Mouse (Mus musculus) heart, adult 11 months (tissue): ENCODE results near the gene Agbl1.

ENCODE experiments used
- DNase-seq: peaks from one replicate; pipeline ENCODE4 v3.0.0; 2022

Gene Agbl1

DNA sequence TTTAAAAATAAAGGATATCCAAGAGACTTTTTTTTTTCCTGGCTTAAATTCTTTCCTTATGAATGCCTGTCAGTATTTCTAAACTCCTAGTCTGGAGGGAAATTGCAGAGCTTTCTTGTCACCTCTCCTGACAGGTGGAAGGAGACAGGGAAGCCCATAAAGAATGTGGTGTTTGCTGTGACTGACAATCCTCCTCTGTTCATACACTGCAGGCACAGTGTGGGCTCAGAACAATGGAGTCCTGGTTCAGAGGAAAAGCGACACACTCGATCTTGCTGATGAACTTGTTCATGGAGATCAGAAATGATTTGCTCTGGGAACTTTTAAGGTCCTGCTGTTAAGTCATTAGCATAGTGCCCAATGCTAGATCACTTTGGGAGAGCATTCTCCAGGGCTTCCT is 368.1 kb downstream of the Agbl1 start:
- no peak for DNase-seq

DNA sequence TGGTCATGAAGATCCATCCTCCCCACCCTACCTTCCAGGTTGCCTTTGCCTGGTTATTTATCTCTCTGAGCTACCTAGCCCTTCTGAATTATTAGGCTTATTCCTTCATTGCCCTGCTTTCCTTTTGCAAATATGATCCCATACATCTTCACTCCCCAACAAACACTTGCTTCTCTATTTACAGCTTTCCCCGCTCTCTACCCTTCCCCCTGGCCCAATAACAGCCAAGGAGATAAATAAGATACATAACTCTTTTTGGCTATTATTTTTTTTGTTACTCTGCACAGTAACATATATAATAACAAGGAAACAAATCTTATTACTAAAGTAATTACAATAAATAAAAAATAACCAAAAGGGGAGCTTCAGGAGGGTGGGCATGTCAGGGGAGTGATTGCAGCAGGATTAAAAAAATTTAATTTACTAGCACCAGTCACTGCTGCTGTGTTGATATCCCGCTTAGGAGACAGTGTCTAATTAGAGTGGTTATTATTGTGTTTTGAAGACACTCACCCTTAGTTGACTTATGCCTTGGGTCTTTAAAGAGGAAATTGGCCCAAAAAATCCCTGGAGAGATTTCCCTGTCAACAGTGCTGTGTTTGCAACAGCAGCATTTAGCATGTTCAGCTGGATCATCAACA is 370.5 kb downstream of the Agbl1 start:
- no peak for DNase-seq

DNA sequence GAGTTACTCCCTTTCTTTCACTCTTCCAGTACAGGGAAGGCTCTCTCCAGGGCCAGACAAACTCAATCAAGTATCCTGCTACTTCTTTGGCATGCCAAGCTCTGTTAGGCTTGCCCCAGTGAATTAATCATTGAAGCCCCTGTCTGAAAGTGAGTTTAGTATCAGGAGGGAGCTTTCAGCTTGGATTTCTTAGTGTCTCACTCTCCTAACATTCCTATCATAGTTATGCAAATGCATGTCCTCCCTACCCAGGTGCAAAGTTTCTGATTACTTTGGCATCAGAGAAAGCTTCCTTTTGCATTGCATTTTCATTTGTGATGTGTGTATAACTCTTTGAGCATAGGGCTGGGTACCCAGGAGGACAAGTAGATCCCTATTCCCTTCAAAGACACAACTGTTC is 399.8 kb downstream of the Agbl1 start:
- no peak for DNase-seq

DNA sequence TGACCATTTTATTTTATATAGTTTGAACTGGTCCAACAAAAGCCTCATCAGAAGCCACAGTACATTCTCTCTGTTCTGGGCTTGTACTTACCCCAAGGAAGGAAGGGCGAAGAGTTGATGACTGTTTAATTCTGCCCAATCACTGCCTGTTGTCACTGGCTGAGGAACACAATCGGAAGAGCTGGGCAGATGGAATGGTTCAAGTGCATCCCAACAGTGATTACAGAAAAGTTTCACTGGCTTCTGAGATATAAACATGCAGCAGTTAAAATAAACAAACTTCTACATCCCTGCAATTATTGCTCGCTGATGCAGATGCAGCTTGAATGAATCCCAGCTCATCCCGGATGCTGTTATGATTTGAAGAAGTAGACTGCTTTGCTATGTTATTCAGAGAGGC is 421.3 kb downstream of the Agbl1 start:
- no peak for DNase-seq

DNA sequence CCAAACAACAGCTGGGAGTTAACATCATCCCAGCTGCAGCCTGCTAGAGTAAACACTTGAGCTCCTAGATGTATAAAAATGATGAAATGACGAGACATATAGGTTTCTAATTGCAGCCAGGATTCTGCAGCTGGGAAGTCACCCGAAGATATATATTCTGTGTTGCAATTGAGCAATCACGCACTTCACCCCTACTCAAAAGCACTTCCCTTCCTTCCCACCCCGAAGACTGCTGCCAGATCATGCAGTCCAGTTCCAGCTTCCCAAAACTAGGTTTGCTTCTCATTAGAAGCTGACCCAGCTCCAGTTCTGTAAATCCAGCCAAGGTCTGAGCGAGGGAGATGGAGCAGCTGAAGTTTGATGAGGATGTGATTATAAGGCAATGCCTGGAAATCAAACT is 431.4 kb downstream of the Agbl1 start:
- peak; percentile 97 for DNase-seq

DNA sequence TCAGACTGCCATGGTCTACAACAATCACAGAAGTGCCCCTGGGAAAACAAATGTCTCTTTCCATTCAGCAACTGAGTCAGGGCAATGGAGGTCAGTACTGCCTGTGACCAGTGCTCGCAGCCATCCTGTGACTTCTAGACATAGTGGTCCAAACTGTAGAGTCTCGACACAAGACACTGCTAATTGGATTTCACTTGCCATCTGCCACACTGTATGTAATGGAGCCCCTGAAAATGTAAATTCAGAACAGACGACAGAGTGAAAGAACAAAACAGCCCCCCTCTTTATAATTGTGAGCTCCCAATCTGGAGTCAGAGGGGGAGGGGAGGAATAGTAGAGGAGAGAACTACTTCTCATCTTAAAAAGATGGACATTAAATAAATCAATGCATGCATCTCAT is 445.2 kb downstream of the Agbl1 start:
- no peak for DNase-seq

DNA sequence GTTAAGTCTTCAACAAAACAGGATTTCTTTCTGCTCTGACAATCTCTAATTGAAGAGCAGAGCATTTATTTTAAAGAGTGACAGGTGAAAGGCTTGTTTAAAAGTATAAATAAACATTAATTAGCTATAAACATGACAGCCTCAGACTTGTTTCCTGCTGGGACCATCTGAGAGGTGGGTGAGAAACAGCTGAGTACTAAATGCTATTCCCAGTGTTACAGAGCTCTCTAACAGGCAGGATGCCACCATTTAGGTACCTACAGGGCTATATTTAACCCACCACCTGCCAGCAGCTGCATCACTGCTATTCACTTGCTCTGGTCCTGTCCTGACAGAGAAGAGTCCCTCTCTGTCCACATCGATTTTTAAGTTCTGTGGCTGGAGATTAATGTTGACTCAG is 471.5 kb downstream of the Agbl1 start:
- DNase-seq = no peak

DNA sequence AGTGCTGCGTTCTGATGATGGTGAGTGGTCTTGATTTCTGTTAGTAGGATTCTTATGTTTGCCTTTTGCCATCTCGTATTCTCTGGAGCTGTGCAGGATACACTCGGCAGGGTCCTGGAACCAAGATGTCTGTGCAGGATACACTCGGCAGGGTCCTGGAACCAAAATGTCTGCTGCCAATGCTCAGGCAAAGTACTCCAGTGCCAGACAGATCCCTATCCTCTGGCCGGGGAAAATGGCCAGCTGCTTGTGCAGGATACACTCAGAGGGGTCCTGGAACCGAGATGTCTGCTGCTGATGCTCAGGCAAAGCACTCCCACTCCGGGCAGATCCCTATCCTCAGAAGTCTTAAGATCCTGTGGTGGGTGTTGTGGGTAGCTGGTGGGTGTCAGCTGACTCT is 502.5 kb downstream of the Agbl1 start:
- DNase-seq = peak; percentile 61

DNA sequence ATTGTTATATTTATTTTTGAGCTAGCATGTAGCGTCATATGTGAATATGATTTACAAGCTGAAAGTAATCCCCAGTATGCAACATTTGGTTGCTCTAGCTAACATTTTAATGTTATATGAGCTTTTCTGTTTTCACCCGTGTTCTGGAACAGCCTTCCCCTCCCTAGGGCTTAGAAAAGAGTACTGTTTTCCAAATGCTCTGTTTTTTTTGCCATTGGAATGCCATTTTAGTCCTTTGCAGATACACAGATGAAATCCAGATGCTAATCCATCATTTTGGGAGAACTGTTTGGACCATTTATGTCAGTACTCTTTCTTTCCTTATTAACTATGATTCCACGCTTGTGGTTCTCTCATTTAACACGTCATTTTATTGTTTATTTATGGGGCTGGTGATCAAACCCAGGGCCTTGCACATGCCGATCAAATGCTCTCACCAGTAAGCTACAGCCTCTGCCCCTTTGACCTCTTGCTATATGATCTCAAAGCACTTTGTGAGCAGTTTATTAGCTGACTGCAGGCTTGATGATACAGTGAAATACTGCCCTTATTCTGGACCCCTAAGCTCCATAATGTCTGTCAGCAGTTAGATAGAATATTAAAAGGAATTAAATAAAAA is 547.7 kb downstream of the Agbl1 start:
- no peak for DNase-seq

DNA sequence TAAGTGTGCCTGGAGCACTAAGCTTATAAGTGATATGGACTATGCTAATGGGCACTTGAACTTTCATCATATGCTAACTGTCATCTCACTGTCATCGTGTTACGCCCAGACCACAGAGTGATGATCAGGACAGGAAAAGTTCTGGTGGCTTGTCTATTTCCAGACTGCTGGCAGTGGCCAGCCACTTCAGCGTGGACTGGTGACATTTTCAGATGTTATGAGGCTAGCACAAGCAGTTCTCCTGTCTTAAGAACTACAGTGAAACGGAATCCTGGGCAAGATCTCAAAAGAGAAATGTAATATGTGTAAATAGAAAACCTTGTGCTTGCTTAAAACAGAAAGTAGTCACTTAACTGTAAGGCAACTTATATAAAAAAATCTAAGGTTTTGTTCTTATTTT is 550.8 kb downstream of the Agbl1 start:
- no peak for DNase-seq

DNA sequence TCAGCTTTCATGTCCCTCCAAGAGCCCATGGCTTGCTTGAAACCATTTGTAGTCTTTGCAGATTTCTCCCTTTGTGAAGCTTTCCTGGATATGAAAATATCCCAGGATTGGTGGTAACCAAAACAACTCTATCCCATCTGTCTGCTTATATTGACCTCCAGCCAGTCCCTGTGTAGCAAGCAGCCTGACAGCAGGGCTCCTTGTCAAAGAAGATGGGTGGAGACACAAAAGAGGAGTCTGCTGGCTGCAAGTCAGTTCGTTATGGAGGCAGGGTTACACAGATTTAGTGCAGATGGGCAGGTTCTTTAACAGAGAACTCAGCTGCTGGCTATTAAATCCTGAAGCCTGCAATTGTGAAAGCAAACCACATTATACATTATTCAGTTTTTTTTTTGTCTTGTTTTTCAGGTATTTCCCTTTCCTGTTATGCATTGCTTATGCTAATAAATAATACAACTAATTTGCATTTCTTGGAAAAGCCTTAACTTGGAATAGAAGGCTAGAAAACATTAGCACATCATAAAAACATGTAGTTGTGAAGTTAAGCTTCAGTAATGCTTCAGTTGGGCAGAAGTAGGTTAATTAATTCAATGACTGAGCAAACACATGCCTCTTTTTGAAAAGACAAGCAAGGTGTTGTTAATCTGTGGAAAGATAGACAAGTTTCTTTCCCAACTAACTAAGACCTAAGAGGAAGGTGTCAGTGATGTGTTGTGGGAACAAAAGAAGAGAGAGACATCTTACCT is 559.0 kb downstream of the Agbl1 start:
- peak; percentile 91 for DNase-seq

DNA sequence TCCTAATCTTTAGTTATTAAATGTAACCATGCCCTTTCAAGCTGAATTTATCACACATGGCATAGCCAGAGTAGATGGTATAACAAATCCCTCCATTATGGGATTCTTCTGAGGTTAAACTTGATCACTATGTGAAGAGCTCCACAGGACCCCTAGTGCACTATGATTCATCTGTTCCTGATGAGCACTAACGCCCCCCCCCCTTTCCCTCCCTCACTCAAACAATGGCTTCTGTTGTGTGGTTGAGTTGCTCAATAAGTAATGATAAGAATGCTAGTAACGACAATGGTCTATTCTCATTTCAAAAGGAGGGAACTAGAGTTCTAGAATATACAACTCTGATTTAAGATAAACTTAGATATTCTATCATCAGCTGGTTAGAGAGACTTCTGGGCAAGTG is 560.4 kb downstream of the Agbl1 start:
- DNase-seq = no peak

DNA sequence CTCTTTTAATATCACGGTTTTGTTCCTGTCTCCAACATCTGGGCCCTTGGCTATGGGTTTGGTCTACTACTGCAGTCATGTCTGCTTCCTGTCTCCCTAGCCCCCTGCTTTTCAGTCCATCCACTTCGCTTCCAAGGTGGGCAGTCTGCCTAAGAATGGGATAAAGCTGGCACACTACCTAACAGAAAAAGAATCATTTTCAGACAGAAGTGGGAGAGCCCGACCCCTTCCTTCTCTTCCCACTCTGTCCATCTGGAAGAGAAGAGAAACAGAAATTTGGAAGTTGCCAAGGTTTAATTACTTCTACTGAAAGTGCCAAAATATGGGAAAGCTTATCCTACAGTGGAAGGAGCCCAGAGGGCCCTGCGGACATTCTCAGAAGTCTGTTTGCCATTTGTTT is 561.6 kb downstream of the Agbl1 start:
- DNase-seq = peak; percentile 92

DNA sequence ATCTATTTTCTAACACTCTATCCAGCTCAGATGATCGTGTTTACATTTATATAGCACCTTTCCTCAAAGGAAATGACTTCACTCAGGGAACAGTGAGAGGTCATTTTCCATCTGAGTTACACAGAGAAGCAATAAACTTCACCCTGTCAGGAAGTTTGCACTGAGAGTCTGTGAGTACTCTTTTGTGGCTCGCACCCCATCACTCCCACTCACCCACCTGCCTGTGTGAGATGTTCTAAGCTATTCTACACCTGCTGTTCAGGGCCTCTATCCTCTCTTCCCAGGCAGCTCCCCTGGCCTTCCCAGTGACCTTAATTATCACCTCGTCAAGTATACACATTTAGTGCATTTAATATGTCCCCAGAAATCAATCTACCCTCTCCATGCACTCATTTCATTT is 580.3 kb downstream of the Agbl1 start:
- DNase-seq = no peak

DNA sequence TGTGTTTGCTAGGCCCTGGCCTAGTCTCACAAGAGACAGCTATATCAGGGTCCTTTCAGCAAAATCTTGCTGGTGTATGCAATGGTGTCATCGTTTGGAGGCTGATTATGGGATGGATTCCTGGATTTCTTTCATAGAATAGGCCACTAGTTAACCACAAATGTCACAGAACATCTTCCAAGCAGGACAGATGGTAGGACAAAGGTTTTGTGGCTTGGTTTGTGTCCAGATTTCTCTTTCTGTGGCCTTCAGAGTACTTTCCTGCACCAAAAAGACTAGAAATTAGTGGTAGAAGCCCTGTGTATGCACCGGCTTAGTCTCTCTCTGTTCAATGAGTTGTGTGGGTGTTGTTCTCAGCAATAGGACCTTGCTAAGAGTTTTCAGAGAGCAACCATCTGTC is 590.9 kb downstream of the Agbl1 start:
- no peak for DNase-seq

DNA sequence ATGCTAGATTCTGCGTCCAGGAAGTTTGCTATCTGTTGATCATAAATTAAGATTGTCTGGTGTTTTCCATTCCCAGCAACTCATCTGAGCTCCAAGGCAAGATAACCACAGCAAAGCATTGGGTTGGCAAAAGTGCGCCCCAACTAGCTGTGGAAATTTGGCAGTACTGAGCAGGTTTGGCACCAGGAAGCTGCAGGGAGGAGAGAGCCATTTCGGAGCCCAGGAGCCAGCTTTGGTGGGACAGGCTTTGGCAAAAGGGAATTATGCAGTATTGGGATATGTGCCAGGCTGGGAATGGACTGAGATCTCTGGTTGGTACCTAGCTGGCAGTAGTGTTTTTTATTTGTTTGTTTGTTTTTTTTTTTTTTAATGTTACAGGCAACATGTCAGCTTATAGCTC is 612.5 kb downstream of the Agbl1 start:
- no peak for DNase-seq

DNA sequence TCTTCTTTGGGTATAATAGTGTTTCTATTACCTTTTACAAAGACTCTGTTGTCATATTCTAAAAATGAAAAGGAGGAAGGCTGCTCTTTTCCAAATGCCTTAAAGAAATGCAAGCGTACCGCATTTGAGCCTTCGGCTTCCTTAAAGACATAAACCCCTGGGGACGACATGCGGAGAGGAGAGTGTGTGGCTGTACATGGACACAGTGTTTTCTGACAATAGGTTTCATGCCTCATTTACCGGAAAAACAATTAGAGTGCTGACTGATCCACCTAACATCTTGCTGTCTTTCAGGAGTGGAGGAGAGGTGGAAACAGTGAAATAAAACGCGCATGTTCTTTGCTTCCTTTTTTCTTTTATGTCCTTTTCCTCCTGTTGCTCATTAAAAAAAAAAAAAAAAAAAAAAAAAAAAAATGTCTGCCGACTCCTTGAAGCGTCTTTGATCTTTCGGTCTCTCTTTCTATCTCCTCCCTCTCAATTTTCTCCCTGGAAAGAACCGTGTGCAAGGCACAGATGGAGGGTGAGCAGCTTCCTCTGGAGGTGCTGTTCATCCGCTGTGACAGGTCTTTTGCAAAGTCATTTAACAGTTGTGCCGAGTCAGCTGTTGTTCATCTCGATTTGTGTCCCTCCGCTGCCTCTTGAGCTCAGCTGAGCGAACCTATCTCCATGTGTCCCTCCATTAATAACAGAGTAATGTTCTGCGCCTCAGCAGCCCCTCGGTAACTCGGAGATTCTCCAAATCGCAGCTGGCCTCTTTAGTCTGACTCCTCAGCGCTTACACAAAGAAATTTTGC is 659.9 kb downstream of the Agbl1 start:
- no peak for DNase-seq

DNA sequence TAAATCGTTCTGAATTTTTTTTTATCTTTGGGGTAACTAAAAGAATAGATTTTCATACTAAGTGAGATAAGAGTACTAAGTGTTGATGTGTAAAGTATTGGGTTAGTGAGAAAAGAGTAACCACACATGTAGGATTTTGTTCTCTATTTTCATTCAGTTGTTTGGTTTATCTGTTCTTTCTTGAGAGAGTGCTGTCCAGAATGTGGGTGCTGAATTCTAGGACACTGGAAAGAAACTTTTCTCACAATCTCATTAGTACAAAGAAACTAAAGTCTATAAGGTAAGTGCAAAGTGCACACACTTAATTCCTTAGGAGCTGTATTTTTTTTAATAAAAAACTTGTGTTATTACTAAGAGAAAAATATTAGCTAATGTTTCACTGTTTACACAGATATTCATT is 674.4 kb downstream of the Agbl1 start:
- no peak for DNase-seq

DNA sequence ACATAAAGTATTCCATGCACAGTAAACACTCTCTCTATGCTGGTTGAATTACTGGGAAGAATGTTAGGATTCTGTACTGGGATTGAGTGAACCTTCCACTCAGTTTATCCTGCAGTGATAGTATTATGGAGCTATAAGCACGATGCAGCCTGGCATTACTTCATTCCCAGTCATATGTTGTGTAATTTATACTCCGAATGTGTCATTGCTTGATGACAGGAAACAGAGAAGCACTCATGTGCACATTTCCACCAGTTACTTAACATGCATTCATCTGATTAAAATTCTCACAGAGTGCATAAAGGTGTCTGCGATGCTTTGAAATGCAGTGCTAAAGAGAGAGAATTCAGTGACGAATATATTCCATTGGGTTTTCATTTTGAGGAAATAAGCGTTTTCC is 682.0 kb downstream of the Agbl1 start:
- DNase-seq = no peak

DNA sequence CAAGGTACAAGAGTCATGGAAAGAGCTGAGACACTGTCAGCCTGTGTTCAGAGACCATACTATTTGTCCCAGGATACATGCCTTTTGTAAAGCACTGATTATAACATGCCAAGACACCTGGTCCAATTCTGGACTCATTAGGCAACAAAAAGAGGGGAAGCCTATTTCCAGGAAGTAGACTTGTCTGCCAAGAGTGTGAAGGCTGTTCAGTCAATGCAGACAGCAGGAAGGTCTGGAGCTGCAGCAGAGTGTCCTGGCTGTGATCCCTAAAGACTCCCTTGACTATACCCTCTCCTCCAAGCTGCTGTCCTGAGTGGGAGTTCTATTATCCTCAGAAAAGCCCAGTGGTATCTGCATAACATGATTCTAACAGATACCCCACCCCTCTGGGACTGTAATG is 689.2 kb downstream of the Agbl1 start:
- DNase-seq = no peak

DNA sequence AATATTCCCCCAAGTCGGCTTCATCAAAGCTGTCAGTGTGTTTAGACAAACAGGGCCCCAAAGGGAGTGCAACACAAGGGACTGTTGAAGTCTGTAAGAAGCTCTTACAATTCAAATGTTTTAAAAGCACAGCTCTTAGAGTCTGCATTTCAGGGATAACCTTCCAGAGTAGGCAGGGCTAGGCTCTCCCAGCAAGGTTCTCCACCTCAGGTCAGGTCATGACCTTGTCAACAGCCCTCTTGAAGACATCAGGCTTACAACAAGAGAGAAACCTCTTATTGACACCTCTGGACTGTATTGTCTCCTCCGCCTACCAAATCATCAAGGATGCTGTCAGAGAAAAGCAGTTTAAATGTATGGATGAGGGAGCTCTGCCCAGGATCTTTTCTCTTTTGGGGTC is 692.0 kb downstream of the Agbl1 start:
- DNase-seq = no peak

DNA sequence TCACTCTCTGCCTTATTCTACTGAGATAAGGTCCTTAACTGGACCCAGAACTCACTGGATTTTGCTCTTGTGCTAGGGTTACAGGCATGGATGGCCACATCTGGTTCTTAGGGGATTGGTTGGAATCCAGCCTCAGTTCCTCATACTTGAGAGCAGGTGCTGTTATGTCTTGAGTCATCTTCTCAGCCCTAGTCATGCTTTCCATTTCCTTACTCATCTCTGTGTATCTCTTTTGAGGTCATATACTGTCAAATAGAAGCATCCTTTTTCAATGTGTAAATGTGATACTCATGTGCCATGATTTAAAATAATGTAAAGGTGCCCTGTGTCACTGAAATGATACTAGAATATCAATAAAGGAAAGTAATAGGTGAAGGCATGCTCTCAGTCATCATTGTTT is 705.5 kb downstream of the Agbl1 start:
- no peak for DNase-seq

DNA sequence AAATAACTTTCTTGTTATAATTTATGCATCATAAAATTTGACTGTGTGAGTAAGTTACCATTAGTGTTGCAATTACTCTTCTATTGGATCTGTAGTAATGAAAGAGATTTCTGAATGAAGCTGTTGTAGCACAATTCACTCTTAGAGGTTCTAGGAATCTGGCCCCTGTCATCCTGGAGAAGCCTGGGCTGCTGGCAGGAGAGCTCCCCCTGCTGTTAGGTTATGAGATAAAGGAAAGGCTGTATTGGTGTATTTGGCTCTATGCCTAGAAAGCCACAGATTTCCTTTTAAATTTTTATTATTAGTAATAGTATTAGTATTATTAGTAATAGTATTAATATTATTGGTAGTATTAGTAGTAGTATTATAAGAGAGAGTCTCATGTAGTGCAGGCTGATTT is 711.8 kb downstream of the Agbl1 start:
- DNase-seq = no peak

DNA sequence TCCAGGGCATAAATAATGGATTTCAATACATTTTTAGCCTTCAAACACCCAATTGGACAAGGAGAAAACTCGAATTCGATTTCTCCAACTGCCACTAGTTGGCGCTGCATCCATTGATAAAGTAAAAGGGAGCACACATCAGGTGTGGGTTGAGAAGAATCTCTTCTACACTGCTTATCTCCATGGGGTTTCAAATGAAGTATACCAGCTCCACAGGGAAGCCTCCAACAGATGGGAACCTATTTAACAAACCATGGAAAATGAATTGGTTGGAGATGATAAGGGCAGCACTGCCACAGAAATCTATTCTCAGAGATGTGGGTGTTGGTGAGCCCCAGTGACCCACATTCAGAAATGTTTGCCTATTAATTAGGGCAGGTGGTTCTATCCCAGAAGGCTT is 741.6 kb downstream of the Agbl1 start:
- DNase-seq = no peak
